Mouse (Mus musculus): ENCODE results near the gene Nfib.

Gene Nfib

DNA sequence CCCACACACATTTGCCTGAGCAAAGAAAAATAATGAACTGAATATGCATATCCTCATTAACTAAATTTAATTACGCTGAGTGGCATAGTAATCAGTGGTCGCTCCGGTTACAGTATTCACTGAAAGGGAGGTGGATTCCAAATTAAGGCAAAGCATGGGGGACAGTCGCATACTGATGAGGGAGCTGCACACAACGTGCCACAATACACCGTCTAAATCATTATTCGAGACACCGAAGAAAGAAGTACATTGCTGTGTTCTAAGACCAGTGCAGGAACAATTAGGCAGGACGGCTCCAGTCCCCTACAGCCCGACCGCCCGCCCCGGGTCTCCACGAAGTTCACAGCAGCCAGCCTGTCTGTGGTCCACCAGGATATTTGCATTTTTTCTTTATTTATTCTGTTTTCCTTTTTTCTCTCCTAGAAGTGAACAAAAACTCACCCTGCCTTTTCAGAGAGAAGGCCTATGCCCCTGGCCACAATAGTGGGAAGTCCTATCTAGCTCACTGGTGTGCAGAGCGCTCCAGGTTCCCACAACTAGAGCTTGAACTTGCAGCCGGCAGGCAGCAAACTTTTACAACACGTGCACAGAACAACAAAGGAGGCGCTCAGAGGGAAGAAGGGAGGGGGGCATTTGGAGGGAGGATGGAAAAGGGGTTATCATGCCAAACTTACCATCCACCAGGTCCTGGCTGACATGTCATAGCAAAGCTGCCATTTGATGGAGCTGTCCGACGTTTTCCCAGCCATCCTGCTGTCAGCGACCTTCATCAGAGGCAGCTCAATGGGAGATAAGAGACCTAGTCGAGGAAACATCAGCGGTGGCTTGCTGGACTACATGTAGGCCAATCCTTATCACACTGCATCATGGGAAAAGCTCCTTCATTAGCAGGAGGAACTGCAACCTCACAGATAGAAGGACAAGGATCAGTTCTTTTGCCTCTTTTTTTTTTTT lies at the start of gene Nfib:
Nfib (minus strand) TSS at position 910 of the 954 bp plus-strand sequence.
- in situ Hi-C loops (cut with MboI, MseI), result no loop called here

DNA sequence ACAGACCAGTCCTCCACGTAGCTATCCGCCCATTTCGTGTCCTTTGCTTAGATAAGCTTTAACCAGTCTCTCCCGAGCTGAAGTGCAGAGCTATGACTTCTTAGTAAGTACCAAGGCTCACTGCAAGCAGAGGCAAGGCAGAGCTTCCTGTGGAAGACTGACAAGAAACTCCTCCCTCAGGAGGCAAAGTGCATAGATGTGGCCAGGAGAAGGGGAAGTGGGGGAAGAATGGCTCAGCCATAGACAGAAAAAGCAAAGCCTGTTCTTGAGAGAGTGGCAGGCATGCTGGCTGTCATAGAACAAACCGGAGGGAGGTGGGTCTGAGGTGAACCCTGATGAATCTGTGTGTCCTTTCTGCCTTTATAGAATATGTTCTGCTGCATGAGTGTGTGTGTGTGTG lies 30.2 kb upstream of the Nfib start:
- in situ Hi-C loops (cut with MboI, MseI), result no loop called here

DNA sequence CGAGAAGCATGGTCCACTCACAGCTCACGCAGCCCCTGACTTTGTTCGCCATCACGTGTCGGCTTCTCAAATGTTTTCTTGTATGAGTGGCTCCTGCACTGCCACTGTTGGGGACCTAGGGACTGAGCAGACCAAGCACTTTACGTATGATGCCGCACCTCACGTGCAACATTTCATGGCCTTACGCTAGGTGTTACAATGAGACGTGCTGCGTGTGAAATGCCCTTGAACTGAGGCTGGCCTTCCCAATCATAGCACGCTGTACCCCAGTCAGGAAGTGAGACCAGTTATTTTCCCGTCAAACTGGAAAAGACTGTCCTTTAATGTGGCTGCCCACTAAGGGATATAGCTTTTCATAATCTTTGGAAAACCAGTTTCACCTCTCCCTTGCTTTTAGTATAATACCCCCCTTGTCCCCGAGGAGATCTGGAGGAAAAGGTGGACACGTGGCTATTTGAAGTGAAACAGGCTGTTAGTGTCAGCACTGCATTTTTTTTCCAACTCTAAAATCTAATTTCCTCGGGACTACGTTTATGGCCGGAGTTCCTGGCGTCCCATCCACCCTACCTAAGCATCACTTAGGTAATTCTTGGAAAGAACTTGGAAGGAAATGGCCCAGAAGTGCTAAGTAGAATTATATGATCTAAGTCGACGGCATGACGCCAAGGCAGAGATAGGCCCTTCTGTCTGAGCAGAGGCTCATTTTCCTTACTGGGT lies 29.4 kb upstream of the Nfib start:
- in situ Hi-C loops (cut with MboI, MseI), result no loop called here

DNA sequence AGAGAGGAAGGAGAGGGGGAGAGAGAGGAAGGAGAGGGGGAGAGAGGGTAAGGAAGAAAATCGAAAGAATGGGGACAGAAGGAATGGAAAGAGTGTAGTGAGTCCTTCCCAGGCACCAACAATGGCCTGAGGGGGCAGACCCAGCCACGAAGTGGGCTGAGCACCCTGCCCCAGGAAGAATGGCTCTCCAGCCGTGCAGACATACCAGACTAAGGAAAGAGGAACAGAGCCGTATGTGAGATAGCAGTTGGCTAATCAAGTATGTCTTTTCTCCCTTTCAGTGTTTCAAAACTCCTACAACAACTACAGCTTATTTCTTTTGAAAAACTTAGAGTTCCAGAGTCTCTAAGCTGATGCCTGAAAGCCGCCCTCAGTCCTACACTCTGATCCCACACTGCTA lies 28.8 kb upstream of the Nfib start:
- in situ Hi-C loops (cut with MboI, MseI), result no loop called here

DNA sequence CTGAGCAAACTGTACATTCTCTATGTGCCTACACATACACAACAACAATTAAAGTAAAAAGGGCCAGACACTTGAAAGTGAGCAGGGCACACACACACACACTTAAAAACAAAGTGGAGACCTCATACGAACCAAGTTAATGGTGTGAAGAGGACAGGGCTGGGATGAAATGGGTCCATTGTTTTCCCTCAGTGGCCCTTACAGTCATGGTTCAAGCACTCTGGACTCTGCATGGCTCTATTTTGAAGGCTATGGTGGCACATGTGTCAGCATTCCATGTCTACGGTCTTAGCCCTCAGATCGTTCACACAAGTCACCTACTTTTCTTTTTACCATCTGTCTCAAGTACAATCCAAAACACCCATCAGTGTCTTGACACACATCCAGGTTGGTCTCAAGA lies 28.1 kb upstream of the Nfib start:
- in situ Hi-C loops (cut with MboI, MseI), result no loop called here

DNA sequence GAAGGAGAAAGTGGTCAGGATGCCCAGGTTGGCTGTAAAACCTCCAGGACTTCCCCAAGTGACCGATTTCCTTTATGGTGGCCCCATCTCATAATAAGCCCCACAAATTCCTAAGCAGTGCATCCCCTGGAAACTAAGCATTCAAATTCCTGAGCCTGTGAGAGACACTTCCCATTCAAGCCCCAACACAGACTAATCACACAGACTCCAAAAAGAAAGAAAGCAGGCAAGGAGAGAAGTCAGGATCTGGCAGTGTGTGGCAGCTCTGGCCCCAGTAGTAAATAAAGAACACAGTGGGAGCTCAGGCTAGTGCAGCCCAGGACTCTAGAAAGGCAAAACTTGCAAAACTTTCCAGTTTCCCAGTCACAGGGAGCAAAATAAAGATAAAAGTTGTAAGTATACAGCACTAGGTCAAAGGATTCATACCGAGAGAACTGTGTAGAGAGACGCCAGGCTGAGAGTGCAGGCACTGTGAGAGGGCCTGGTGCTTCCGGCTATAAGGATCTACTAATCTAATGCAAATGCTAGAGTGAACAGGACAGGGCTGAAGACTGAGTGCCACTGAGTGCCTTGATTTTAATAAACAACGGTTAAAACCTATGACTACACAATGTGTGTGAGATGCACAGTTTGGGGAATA lies 24.8 kb upstream of the Nfib start:
- in situ Hi-C loops (cut with MboI, MseI), result no loop called here

DNA sequence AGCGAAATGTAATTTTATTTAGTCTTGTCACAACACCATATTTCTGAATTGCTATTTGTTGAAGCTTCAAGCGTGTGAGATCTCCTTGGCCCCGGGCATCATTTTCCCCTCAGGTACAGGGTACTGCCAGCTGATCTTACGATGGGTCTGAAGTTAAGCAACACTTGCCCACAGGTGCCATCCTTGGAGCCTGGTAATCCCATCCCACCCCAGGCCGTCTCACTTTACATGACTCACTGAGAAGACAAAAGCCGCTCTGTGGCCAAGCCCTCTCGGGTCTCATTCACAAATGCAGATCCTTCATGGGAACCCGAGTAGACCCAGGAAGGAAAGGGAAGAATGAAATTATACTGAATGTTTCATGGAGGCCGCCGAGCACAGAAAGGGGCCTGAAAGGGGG lies 18.5 kb upstream of the Nfib start:
- in situ Hi-C loops (cut with MboI, MseI), result no loop called here

DNA sequence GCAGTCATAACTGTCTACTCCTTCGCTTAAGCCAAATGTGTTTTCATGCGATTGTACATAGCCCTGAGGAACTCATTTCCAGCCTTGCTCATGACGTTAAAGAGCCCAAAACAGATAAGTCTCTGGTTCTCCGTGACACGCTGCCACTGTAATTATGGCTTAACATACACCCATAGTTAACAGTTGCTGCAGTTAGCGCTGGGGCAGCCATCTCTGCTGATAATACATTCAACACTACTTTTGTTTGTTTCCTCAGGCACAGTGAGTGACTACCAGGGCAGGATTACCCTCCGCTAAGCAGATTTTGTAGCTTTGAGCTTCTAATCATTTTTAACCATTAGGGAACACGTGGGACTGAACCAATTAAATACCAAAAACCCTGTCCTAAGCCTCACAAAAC lies 17.5 kb upstream of the Nfib start:
- in situ Hi-C loops (cut with MboI, MseI), result no loop called here

DNA sequence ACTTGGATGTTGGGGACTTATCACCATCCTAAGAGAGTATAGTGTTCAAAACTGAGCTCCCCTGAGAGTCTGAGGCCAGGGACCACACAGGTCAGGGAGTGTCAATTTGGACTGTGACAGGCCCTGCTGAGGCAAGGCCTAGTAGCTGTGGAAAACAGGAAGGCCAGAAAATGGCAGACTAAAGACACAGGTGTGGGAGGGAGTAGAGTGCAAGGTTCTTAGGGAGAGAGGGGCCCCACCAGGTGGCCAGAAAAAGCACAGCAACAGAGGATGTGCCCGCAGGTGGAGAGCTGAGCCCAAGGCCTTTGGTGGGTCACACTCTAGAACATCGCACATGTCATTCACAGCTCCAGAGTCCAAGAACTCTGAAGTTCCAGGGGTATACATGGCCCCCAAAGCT lies 10.3 kb upstream of the Nfib start:
- in situ Hi-C loops (cut with MboI, MseI), result no loop called here

DNA sequence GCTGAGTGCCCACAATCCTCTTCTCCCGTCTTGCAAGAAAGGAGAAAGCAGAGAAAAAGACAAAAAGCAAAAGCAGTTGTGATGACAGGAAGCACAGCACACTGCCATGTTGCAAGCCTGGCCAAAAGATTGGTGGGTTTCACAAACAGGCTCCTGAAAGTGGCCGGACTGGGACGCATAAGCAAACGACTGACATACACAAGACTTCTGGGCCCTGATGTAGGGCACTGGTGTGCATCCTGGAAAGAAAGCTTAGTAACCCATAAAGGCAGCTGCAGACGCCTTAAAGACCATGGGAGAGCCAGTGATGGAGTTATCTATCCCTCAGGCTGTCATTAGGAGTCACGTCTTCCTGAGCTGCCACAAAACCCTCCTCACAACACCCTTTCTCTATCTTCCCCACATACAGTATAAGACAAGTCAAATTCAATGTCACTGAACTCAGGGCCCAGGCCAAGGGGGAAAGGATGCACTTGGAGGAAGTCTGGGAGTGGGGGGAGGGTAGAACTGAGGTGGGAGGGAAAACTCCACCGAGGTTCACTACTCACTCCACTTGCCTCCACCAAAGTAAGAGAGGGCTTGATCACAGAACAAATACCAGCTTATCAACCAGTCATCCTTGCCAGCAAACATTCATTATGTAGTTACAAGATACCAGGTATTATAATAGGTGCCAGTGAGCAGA lies 6.2 kb upstream of the Nfib start:
- in situ Hi-C loops (cut with MboI, MseI), result no loop called here

DNA sequence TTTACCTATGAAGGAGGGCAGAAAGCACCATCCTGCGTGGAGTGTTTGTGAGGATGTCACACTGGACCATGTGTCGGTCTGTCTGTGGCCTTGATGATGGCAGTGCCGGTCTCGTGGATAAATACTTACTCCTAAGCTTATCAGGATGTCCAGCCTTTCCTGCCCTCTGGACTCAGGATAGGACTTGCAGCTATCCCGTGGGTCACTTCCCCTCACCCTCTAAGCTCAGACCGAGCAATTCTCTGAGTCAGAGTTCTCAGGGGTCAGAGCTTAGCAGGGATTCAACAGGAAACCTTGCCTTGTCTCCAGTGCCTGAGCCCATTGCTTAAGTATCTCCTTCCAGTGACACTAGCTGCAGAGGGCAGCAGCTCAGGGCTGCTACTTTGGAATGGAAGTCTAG lies 4.1 kb upstream of the Nfib start:
- in situ Hi-C loops (cut with MboI, MseI), result no loop called here

DNA sequence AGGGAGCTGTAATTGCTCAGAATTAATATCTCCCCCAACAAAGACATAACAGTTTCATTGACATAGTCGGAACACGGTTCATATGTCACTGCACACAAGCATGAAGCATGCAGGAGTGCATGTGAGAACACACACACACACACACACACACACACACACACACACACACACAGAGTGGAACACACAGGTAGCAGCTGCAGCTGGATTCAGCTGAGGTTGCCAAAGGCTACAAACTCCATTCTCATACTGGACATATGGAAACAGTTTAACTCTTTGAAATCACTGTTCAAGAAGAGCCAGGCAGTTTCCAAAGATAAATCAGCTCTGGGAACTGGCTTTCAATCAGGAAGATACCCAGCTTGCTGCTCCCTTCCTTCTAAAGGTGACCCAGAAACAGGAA lies 462 bp upstream of the Nfib start:
- in situ Hi-C loops (cut with MboI, MseI), result no loop called here

DNA sequence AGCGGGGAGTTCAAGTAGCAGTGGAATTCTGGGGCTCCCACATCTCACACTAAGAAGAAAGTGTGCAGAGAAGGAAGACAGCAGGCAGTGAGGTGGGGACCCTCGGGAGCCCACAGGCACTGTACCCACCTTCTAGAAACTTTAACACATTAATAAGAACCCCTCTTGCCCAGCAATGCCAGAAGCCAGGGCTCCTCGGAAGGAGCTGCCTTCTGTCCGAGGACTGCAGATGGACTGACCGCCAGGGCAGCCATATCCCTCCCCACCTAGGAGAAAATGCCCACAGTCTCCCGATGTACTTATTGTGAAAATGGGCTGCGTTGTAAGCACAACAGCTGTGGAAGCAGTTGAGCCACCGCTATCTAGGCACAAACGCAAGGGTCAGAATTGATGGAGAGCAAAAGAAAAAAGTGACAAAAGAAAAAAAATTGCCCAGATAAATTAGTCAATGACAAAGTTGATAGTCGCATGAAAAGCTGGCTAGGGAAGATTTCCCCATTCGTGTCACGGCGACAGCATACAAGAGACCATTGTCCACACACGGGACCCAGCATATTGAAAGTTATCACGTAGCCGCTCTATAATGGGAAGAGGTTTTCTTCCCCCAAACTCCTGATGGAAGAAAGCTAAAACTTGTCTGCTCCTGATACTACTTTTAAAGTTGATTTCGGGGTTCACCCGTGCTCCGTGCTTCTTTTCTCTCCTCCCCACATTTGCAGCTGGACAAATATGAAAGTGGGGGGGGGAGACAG lies 1.3 kb downstream of the Nfib start:
- in situ Hi-C loops (cut with MboI, MseI), result no loop called here

DNA sequence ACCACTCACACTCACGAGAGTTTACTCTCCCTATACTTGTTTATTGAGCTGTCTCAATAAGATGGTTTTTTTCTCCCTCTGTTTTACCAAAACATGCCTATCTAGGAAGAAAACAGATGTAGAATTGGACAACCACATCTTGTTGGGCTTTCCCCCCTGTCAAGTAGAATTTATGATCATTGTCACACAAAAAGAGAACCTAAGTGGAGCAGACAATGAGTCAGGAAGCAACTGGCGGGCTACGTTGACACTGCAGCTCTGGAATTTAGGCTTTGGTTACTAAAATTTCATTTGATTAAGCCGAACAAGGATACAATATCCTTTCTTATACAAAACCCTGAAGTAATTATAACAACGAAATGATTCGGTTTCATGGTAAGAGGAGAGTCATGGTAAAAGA lies 2.7 kb downstream of the Nfib start:
- in situ Hi-C loops (cut with MboI, MseI), result no loop called here

DNA sequence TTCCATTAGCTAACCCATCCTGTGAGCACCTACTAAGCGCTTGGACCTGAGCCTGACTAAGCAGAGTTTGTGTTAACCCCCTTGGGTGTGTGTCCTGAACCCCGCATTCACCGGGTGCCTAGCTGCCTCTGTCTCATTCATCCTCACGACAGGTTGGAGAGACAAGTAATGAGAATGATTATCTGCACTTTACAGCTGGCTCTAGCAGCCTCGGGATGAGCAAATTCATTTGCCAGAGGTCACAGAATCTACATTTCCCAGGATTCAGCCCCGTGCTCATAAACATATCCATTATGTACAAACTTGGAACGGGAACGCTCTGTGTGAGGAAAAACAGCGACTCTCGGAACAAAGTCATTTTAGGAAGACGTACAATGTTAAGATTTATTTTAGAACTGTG lies 6.0 kb downstream of the Nfib start:
- in situ Hi-C loops (cut with MboI, MseI), result no loop called here

DNA sequence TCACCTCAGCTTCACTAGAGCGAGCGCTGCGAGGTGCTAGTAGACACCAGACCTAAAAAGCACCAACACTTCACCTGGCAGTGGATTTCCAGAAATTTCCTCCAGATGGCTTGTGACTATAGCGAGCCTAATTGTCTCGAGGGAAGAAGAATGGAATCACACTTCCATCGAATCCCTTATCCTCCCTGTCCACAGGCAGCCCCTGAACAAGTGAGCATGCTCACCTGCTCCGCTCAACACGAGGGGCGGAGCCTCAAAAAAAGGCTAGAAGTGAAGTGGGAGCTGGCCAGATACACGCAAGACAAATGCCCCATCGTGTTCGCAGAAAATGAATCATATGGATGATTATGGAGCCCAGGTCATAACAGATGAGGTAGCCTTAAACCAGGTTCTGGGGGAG lies 6.9 kb downstream of the Nfib start:
- in situ Hi-C loops (cut with MboI, MseI), result no loop called here

DNA sequence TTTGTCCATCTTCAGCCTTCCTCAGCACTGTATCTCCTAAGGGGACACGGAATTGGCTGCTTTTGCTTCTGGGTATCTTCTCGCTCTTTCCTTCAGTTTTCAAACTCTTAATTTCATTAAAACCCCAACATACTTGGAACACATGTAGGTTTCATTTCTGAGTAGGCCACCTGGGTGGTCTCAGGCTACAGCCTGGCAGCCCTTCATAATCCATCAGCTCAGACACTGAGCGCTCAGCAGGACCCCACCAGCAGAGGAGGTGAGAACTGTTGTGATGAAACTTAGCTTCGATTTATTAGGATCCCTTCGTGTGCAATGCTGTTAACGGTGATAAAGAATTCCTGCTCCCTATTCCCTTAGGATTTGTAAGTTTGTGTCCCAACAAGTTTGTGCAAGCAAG lies 8.4 kb downstream of the Nfib start:
- in situ Hi-C loops (cut with MboI, MseI), result no loop called here

DNA sequence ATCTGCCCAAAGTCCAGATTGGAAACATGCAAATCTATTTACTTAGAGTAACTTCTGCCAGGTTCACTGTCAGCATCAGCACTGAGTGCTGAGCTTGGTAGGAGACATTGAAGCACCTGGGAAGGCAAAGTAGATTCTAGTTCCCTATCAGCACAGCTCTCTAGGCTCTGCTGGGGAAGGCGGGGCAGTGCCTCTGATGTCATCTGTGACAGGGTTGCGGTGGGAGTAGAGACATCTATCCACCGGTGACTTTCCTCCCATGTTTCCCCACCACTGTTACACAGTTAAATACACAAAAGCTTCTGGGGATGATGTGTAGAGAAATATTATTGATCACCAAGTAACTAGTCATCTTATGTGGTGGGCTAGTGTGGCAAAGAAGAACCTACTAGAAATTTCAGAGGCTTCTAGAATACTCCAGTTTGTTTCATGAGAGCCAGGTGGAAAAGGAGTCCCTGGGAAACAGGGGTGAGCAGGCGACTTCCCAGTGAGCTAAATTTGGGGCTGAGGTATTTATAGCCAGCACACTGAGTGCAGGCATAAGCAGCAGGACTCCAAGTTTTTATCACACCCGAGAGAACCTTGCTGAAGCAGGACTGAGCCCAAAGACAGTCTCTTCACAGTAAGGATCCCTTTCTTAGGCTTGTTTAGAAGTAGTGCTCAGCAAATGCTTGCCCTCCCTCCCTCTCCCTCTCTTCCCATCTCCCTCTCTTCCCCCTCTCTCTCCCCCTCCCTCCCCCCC lies 9.6 kb downstream of the Nfib start:
- in situ Hi-C loops (cut with MboI, MseI), result no loop called here

DNA sequence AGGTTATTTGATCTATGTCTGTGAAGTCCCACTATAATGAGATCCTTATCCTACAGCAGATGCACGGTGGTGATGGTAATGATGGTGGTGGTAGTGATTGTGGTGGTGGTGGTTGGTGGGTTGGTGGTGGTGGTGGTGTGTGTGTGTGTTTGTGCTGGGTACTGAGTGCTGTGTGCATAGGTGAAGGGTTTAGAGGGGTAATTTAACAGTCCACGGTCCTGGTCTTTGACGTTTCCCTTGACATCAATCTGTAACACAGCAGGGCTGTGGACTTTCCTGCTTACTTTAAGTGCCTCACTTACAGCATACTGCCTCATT lies 13.6 kb downstream of the Nfib start:
- in situ Hi-C loops (cut with MboI, MseI), result no loop called here

DNA sequence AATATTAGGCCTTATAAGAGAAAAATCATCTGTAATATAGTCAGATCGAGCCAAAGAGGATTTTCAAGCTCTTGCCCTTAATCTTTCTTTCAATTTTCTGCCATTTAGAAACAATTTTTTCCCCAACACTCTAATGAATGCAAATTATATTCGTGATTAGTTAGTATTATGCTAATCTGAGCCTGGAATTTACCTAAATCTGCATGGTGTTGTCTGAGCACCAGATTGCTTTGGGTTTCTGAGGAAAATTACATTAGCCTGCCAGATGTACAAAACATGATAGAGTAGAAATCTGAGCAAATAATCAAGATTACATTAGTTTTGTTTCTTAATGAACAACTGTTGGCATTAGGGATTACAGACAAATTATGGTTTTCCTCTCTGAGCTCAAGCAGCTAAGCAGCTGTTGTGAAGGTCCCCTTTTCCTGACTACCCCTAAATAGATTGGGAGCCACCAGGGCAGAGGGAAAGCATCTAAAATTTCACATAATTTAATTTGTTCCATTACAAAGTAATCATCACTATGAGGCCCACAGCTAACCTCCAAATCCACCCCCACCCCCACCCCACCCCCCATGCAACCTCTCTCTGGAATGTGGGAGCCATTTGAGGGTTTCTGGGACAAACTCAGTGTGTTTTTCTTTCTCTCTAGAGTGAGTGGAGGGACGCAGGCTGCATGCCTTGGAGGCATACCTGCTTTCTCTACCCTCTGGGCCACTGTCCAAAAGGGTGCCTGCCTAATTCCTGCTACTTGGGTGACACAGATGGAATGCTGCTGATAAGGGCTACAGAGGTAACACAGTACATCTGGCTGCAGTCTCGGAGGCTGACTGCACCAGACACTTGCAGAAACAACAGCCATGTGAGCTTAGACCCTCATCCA lies 14.2 kb downstream of the Nfib start:
- in situ Hi-C loops (cut with MboI, MseI), result no loop called here
